Mouse (Mus musculus): ENCODE results near the gene Scarb1. TPM values are rescaled to one million over a fixed set of nuclear protein-coding genes. Genes with fewer than 3 reads are reported as not detected.

Gene Scarb1
- polyA plus RNA-seq, 1 experiment from 2014 or later: 58.0 TPM

DNA sequence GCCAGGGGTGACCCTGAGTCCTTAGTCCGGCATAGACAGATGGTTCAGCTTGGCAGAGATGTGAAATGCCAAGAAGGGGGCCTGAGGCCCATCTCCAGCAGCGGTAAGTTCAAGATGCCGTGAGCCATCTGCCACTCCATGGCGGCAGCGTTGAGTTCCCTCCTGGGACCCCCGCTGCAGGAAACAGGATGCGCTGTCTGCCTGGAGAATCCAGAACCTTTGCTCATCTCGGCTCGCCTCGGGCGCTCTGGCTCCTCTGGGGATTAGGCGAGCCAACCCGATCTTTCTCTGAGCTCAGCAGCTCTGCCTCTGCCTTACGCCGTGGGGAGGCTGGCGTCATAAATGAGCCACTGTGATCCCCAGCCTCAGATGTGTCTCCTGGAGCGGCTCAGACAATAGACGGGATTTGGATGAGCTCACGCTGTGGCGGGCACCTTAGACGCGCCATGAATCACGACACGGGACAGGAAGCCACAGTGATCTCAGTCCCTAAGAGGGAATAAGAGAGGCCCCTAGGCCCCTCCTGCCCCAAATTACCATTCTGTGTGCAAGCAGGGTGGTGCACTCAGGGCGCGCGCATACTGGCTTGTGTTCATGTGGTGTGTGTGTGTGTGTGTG lies 95.3 kb downstream of the Scarb1 start:
- peak overlapping the region; percentile 24 for H3K4me3 ChIP-seq (ENCODE audit: low read depth, low read length)
- peak overlapping the region; percentile 59 for H3K4me2 ChIP-seq
- H3K27ac ChIP-seq (ENCODE audit: low read depth): no peak overlapping the region
- TF ChIP-seq CTCF (IDR thresholded peaks at IDR 0.05; ENCODE audit: low read depth): no peak
- peaks cover 2% of the 10 kb centered on the region; the same call in 1 of the 2 replicates for H3K27me3 ChIP-seq (ENCODE audit: insufficient read depth, low read length)
- ATAC-seq (ENCODE audit: insufficient read depth) (peak; percentile 65), DNase-seq (peak; percentile 77)
- H3K4me1 ChIP-seq (ENCODE audit: insufficient read depth): peaks cover 7% of the 10 kb centered on the region; the same call in 1 of the 2 replicates
- H3K9ac ChIP-seq: peak overlapping the region; percentile 38; the same call in 1 of the 2 replicates
- no peaks in the 10 kb centered on the region for H3K9me3 ChIP-seq (ENCODE audit: low read depth, low read length)
- no peaks in the 10 kb centered on the region for H3K36me3 ChIP-seq (ENCODE audit: insufficient read depth)
- WGBS: 7% methylated on average over 27 of the region's 27 CpGs

- 0 out of 2 replicates have a peak overlapping the region, but pooled peaks have one; percentile 24 for H3K4me3 ChIP-seq (ENCODE audit: low read depth, low read length)
- peak overlapping the region; percentile 38; the same call in 1 of the 2 replicates for H3K9ac ChIP-seq
- peak overlapping the region; percentile 59 for H3K4me2 ChIP-seq
- WGBS: 20% methylated on average over 13 of the region's 13 CpGs
- DNase-seq (peak; percentile 22), ATAC-seq (ENCODE audit: insufficient read depth) (peak; percentile 29; the same call in 1 of the 2 replicates)
- H3K27ac ChIP-seq (ENCODE audit: low read depth): no peak overlapping the region
- H3K36me3 ChIP-seq (ENCODE audit: insufficient read depth): no peaks in the 10 kb centered on the region
- TF ChIP-seq CTCF (IDR thresholded peaks at IDR 0.05; ENCODE audit: low read depth): no peak
- H3K27me3 ChIP-seq (ENCODE audit: insufficient read depth, low read length): peaks cover 2% of the 10 kb centered on the region; the same call in 1 of the 2 replicates
- H3K4me1 ChIP-seq (ENCODE audit: insufficient read depth): peaks cover 7% of the 10 kb centered on the region; the same call in 1 of the 2 replicates
- no peaks in the 10 kb centered on the region for H3K9me3 ChIP-seq (ENCODE audit: low read depth, low read length)
These were observed 95.9 kb downstream of the Scarb1 start for GRCm38 (mm10) chr5:125244825-125245533.

- no peak for DNase-seq
These were observed 97.0 kb downstream of the Scarb1 start for GRCm38 (mm10) chr5:125243928-125244327.

GRCm38 (mm10) chr5:125242111-125242510 lies 98.8 kb downstream of the Scarb1 start:
- H3K9ac ChIP-seq: no peak overlapping the region
- H3K4me3 ChIP-seq (ENCODE audit: low read depth, low read length): no peak overlapping the region
- 0 out of 2 replicates have a peak overlapping the region, but pooled peaks have one; percentile 4 for H3K4me2 ChIP-seq
- ATAC-seq (ENCODE audit: insufficient read depth) (no peak), DNase-seq (no peak)
- H3K27ac ChIP-seq (ENCODE audit: low read depth): peak overlapping the region; percentile 5; the same call in 1 of the 2 replicates
- peaks cover 2% of the 10 kb centered on the region; the same call in 1 of the 2 replicates for H3K27me3 ChIP-seq (ENCODE audit: insufficient read depth, low read length)
- TF ChIP-seq CTCF (IDR thresholded peaks at IDR 0.05; ENCODE audit: low read depth): no peak
- 47% methylated on average over 7 of the region's 7 CpGs for WGBS
- no peaks in the 10 kb centered on the region for H3K9me3 ChIP-seq (ENCODE audit: low read depth, low read length)
- H3K4me1 ChIP-seq (ENCODE audit: insufficient read depth): peaks cover 7% of the 10 kb centered on the region; the same call in 1 of the 2 replicates
- no peaks in the 10 kb centered on the region for H3K36me3 ChIP-seq (ENCODE audit: insufficient read depth)

More at GRCm38 (mm10) chr5:125243928-125244327, 97.0 kb downstream of the Scarb1 start:
- H3K4me2 ChIP-seq: no peak overlapping the region
- no peak for ATAC-seq (ENCODE audit: insufficient read depth)
- no peak for TF ChIP-seq CTCF (IDR thresholded peaks at IDR 0.05; ENCODE audit: low read depth)
- H3K4me3 ChIP-seq (ENCODE audit: low read depth, low read length): no peak overlapping the region
- no peaks in the 10 kb centered on the region for H3K9me3 ChIP-seq (ENCODE audit: low read depth, low read length)
- no peak overlapping the region for H3K27ac ChIP-seq (ENCODE audit: low read depth)
- peaks cover 2% of the 10 kb centered on the region; the same call in 1 of the 2 replicates for H3K27me3 ChIP-seq (ENCODE audit: insufficient read depth, low read length)
- WGBS: 51% methylated on average over 6 of the region's 6 CpGs
- peaks cover 7% of the 10 kb centered on the region; the same call in 1 of the 2 replicates for H3K4me1 ChIP-seq (ENCODE audit: insufficient read depth)
- H3K9ac ChIP-seq: no peak overlapping the region
- no peaks in the 10 kb centered on the region for H3K36me3 ChIP-seq (ENCODE audit: insufficient read depth)

DNA sequence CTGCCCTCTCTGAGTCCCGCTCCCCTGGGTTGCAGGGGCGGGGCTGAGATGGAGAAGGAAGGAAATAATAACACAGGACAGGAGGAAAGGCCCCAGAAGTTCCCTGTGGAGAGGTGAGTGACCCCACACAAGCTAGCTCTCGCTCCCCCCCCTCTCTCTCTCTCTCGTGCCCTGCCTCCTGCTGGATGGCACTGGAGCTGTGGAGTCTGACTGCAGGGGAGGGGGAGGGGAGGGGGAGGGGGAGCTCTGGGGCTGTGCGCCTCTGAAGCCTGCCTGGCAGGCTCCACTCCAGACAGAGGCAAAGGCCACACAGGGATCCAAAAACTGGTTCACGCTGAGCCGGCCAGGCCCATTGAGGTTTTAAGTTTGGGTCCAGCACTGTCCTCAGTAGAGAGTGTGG lies 99.3 kb downstream of the Scarb1 start:
- DNase-seq: no peak
- peaks cover 2% of the 10 kb centered on the region; the same call in 1 of the 2 replicates for H3K27me3 ChIP-seq (ENCODE audit: insufficient read depth, low read length)
- WGBS: 23% methylated on average over 7 of the region's 7 CpGs
- H3K9me3 ChIP-seq (ENCODE audit: low read depth, low read length): no peaks in the 10 kb centered on the region
- ATAC-seq (ENCODE audit: insufficient read depth): peak; percentile 16; the same call in 1 of the 2 replicates
- H3K36me3 ChIP-seq (ENCODE audit: insufficient read depth): no peaks in the 10 kb centered on the region
- H3K4me3 ChIP-seq (ENCODE audit: low read depth, low read length): no peak overlapping the region
- no peak overlapping the region for H3K9ac ChIP-seq
- H3K4me2 ChIP-seq: 0 out of 2 replicates have a peak overlapping the region, but pooled peaks have one; percentile 4
- H3K4me1 ChIP-seq (ENCODE audit: insufficient read depth): peaks cover 7% of the 10 kb centered on the region; the same call in 1 of the 2 replicates
- peak overlapping the region; percentile 5; the same call in 1 of the 2 replicates for H3K27ac ChIP-seq (ENCODE audit: low read depth)
- peak; percentile 31; the same call in 1 of the 2 replicates for TF ChIP-seq CTCF (IDR thresholded peaks at IDR 0.05; ENCODE audit: low read depth)

GRCm38 (mm10) chr5:125240124-125240781 lies 100.6 kb downstream of the Scarb1 start:
- Histone ChIP-seq H3K9ac (no peak overlapping the region), H3K9me3 (ENCODE audit: low read depth, low read length) (no peaks in the 10 kb centered on the region), H3K4me2 (no peak overlapping the region), H3K4me1 (ENCODE audit: insufficient read depth) (0 out of 2 replicates have a peak, but pooled peaks cover under 1% of the 10 kb centered on the region), H3K27ac (ENCODE audit: low read depth) (0 out of 2 replicates have a peak overlapping the region, but pooled peaks have one; percentile 61), H3K4me3 (ENCODE audit: low read depth, low read length) (no peak overlapping the region), H3K27me3 (ENCODE audit: insufficient read depth, low read length) (no peaks in the 10 kb centered on the region), H3K36me3 (ENCODE audit: insufficient read depth) (no peaks in the 10 kb centered on the region)
- WGBS: 20% methylated on average over 6 of the region's 6 CpGs
- no peak for TF ChIP-seq CTCF (IDR thresholded peaks at IDR 0.05; ENCODE audit: low read depth)
- ATAC-seq (ENCODE audit: insufficient read depth) (peak; percentile 57; the same call in 1 of the 2 replicates), DNase-seq (peak; percentile 48)

All from lung, embryonic 14.5 days (tissue).